Mouse (Mus musculus) ES-E14 (cell line): ENCODE measurements at regions not wholly inside any gene's neighbourhood (a gene's known extent, or its start where the extent isn't known, plus 50 kb on each side); places are given as distances from the start of the nearest gene placed in this dataset.

ENCODE experiments used
- MAFK ChIP-seq: IDR thresholded peaks from 2 replicates; pipeline ENCODE4 v1.6.1; 2014; ENCODE audit warnings: mild to moderate bottlenecking, low read depth, low read length, inconsistent platforms; ENCODE audit not compliant: insufficient read depth
- ZNF384 ChIP-seq: IDR thresholded peaks from 2 replicates; pipeline ENCODE4 v1.6.1; 2012; ENCODE audit warnings: low read depth, low read length, inconsistent platforms

DNA sequence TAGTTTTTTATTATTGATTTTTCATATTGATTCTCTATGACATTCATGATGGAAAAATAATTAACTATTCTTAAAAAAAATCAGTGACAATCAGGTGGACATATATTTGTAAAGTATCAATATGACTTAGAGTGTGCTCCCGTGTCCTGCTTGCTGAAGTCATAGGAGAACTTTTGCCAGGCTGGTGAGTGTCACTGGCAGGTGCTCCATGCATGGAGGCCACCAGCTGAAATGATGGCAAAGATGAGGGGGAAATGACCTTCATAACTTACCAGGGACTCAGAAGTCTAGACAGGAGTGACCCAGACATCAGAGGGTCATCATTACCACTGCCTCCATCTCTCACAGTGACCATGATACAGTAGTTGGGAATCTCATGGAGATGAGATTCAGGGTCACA lies 62.5 kb upstream of the Arl4c start:
- no peak for TF ChIP-seq ZNF384
- TF ChIP-seq MAFK: no peak
